Mouse (Mus musculus): ENCODE data around the gene Clca3b. TPM values are rescaled to one million over a fixed set of nuclear protein-coding genes. Genes with fewer than 3 reads are reported as not detected.
"Not testable (repeated sequence)": the region's sequence is repeated elsewhere in the genome, so short reads cannot be mapped to it uniquely, and the experiment has no call there.

Clca3b gene
- total RNA-seq (2021) = not detected
- long read RNA-seq = 0 reads

GRCm38 (mm10) chr3:144849014-144849556 is at the start of gene Clca3b:
Clca3b (minus strand) TSS chr3:144849357.
- DNase-seq (ENCODE audit: low spot score in 2 of 2) = not testable (repeated sequence)

GRCm38 (mm10) chr3:144897042-144897678 is 48.0 kb upstream of the Clca3b start:
- DNase-seq (ENCODE audit: low spot score in 2 of 2) = no peak

GRCm38 (mm10) chr3:144890246-144890758 is 41.1 kb upstream of the Clca3b start:
- DNase-seq (ENCODE audit: low spot score in 2 of 2) = no peak

GRCm38 (mm10) chr3:144886957-144887356 is 37.8 kb upstream of the Clca3b start:
- DNase-seq (ENCODE audit: low spot score in 2 of 2) = no peak

- not testable (repeated sequence) for DNase-seq (ENCODE audit: low spot score in 2 of 2)
Measured at GRCm38 (mm10) chr3:144872012-144872411, 22.9 kb upstream of the Clca3b start.

GRCm38 (mm10) chr3:144849584-144849983 is 427 bp upstream of the Clca3b start:
- no peak for DNase-seq (ENCODE audit: low spot score in 2 of 2)

GRCm38 (mm10) chr3:144827257-144827656 is 21.9 kb downstream of the Clca3b start:
- DNase-seq (ENCODE audit: low spot score in 2 of 2) = no peak

GRCm38 (mm10) chr3:144825151-144825550 is 24.0 kb downstream of the Clca3b start:
- DNase-seq (ENCODE audit: low spot score in 2 of 2) = peak; percentile 62 to 92

- no peak for DNase-seq (ENCODE audit: low spot score in 2 of 2)
Measured at GRCm38 (mm10) chr3:144823331-144823730, 25.8 kb downstream of the Clca3b start.

GRCm38 (mm10) chr3:144820632-144821031 is 28.5 kb downstream of the Clca3b start:
- DNase-seq (ENCODE audit: low spot score in 2 of 2) = no peak

- not testable (repeated sequence) for DNase-seq (ENCODE audit: low spot score in 2 of 2)
Measured at GRCm38 (mm10) chr3:144819219-144819618, 29.9 kb downstream of the Clca3b start, which contains the start of gene Clca3a2. Clca3a2 (minus strand) TSS chr3:144819494.

GRCm38 (mm10) chr3:144813336-144813735 is 35.8 kb downstream of the Clca3b start:
- not testable (repeated sequence) for DNase-seq (ENCODE audit: low spot score in 2 of 2)

GRCm38 (mm10) chr3:144811821-144812220 is 37.3 kb downstream of the Clca3b start:
- DNase-seq (ENCODE audit: low spot score in 2 of 2) = no peak

GRCm38 (mm10) chr3:144808153-144808925 is 40.8 kb downstream of the Clca3b start:
- DNase-seq (ENCODE audit: low spot score in 2 of 2) = peak in 1 of 2 experiments; percentile 7

GRCm38 (mm10) chr3:144806626-144807025 is 42.5 kb downstream of the Clca3b start:
- not testable (repeated sequence) for DNase-seq (ENCODE audit: low spot score in 2 of 2)

- peak in 1 of 2 experiments; percentile 30 for DNase-seq (ENCODE audit: low spot score in 2 of 2)
Measured at GRCm38 (mm10) chr3:144801861-144802260, 47.3 kb downstream of the Clca3b start.

GRCm38 (mm10) chr3:144785181-144786148 is 63.7 kb downstream of the Clca3b start:
- DNase-seq (ENCODE audit: low spot score in 2 of 2) = no peak

Data from layer of hippocampus, adult 18-20 months (tissue).